Mouse (Mus musculus): ENCODE data around the gene Bbox1.

Bbox1 gene

DNA sequence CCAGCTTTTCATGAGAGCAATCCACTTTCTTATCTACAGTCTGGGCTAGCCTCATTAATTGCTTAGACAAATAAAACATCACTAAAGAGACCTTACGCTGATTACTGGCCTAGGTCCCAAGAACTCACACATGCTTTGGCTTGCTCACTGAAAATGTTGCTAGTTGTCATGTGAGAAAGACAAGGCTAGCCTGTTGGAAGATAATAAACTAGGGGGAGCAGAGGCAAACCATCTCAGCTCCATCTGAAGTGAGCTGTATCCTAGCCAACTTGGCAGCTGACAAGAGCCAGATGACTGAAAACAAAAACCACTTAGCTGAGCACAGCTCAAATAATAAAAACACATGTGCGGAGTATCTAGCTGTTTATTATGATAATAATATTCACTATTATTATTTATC lies 40.2 kb downstream of the Bbox1 start:
- no peak for DNase-seq (ENCODE audit: low spot score in 2 of 2)

DNA sequence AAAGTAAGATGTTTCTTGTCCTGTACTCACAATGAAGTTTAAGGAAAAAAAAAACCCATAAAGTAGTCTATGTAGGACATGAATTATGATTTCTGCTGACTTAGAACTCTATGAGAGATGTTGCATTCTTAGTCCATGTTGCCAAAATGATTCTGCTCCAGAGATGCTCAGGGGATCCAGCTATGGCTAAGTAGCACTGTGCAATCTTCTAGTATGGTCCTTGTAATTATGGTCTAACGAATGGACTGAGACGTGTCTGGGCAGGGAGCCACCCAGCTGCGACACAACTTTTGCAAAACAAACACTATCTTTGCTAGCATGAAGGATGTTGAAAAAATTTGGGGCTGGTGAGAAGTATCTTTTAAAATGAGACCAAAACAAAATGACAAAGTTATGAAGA lies 45.1 kb downstream of the Bbox1 start:
- no peak for DNase-seq (ENCODE audit: low spot score in 2 of 2)

DNA sequence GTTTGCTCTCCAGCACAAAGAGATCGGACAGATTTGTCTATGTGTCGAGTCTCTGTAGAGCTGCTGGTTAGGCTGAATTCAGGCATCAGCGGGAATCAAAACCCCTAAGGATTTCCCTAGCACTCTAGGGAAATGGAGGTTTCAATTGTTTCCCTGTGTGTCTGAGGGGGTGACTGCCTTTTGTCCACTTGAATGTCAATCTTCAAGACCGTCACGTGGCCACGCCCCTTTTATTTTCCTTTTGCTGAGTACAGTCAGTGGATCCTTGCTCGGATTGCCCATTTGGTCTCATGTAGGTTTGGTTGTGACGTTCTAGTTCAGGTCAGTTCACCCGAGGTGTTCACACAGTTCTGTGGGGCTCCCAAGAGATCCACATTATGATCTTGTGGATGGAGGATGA lies 82.1 kb downstream of the Bbox1 start:
- DNase-seq (ENCODE audit: low spot score in 2 of 2): no peak

DNA sequence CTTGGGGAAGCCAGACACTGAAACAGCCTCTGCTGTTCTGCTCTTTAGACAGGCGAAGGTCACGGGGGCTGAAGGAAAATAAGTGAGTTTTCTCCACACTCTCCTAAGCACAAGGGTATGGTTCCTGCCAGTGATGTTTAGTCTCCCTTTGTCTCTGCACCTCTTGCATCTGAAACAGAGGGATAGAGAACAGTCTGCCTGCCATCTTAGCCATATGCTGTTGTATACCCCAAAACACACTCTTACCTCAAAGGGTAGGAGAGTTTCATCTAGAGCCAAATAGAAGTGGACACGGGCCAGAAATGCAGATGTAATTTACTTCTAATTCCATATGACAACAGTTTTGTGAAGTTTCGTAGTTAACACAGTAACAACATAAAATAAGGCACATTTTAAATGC lies 83.6 kb downstream of the Bbox1 start:
- no peak for DNase-seq (ENCODE audit: low spot score in 2 of 2)

GRCm38 (mm10) chr2:110229143-110230087 lies 84.9 kb downstream of the Bbox1 start:
- peak in 1 of 2 experiments; percentile 73 for DNase-seq (ENCODE audit: low spot score in 2 of 2)

DNA sequence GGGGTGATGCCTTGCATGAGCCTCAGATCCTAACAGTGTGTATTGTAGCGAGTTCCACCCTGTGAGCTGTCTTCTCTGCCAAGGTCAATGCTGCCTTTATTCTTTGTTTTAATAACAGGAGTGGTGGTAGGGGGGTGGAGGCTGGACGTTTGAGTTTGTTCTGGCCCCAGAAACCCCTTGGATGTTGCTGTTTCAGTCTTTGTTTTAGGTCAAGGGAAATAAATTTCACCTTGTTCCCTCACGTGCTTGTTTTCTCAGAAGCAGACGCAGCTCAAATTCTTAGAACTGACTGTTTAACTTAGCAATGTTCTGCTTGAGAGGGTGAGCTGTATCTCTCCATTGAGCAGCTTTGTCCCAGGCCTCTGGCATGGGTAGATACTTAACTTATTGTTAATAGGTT lies 87.9 kb downstream of the Bbox1 start:
- no peak for DNase-seq (ENCODE audit: low spot score in 2 of 2)

DNA sequence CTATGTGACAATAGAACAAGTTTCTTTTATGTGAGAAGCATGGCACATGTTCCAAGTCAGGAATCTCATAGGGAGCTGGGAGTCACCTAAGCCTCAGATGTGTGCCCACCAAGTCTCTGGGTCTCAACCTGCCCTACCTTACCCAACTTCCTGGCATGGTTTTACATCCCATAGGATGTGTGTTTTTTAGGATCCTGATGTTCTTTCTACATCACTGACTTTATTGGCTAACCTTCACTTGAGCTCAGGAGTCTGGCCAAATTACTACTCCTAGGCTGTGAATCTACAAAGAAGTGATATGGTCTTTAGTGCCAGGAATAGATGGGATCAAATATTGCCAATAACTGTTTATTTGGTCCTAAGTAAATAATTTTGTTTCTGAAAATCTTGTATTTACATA lies 88.4 kb downstream of the Bbox1 start:
- no peak for DNase-seq (ENCODE audit: low spot score in 2 of 2)

GRCm38 (mm10) chr2:110222793-110223192 lies 91.6 kb downstream of the Bbox1 start:
- DNase-seq (ENCODE audit: low spot score in 2 of 2): no peak

GRCm38 (mm10) chr2:110220492-110220891 lies 93.9 kb downstream of the Bbox1 start:
- no peak for DNase-seq (ENCODE audit: low spot score in 2 of 2)

DNA sequence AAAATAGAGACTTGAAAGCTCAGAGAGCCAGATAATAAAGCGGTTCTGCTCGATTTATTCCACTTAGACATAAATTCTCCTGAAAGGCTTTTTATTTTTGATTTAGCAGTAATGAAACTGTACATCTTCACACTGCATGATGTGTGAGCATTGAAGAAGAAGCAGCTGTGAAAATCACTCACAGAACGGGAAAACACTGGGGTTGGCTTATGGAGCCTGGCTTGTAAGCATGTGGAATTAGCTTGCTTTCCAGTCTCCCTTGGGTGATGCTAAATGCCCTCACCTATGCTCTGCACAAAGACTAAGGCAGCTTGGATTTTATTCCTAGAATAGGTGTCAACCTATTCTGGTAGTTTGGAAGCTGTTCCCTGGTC lies 98.7 kb downstream of the Bbox1 start:
- no peak for DNase-seq (ENCODE audit: low spot score in 2 of 2)

DNA sequence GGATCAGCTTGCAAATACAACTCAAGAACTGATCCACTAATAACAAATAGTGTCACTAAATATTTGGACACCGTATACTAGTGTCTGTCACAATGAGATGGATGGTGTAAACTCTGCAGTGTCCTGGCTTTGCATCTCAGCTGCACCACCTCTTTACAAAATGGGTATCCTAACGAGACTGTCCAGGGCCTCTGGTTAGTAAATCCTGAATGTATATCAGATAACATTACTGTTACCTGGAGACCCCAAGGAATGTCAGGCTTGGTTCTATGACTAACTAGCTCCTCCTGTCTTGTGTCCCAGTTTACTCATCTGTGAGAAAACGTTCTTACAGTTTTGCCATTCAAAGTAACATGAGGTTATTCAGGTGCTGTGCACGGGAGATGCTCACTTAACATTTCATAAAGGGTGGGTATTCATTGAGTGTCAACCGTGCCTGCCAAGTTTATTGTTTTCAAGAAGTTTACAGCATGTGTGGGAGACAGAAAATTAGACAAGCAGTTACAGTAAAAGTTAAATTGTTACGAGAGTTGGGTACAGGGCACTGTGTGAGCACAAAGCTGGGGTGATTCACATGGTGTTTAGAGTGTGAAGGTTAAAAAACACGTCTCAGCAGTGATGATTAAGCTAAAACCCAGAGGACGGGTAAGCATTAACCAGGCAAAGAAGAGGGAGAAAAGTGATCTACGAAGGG lies 99.2 kb downstream of the Bbox1 start:
- no peak for DNase-seq (ENCODE audit: low spot score in 2 of 2)

GRCm38 (mm10) chr2:110214278-110214677 lies 100.1 kb downstream of the Bbox1 start:
- no peak for DNase-seq (ENCODE audit: low spot score in 2 of 2)
